Mouse (Mus musculus): ENCODE results near the gene Vps13d.

DNA sequence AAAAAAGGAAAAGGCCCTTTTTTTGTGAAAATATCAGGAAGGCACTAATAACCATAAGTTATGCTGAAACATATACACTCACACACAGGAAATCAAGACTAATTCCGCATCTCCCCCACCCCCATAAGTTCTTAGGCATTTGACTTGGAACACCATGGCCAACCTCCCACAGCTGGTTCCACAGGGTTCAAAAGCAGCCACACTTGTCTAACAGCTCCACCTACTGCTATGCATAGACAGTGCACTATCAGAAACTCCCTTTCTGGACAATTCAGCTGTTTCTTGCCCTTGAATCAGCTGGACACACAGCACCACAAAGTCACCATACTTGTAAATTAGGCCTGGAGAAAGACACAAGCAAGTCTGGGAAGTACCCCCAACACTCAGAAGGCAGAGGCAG lies 33.6 kb downstream of the Vps13d start:
- TF ChIP-seq CTCF (IDR thresholded peaks at IDR 0.05; ENCODE audit: borderline replicate concordance, control insufficient read depth, extremely low read depth, insufficient read depth, low read length, poor library complexity), result no peak
- no peak for TF ChIP-seq POLR2A (IDR thresholded peaks at IDR 0.05; ENCODE audit: control insufficient read depth, extremely low read depth, insufficient read depth, low read length, poor library complexity)
